Mouse (Mus musculus): ENCODE measurements around the gene Jak3. TPM values are rescaled to one million over a fixed set of nuclear protein-coding genes. Genes with fewer than 3 reads are reported as not detected.

The Jak3 gene
- total RNA-seq (2021) (10 to 100 TPM in 1 of 2 experiments, 1 to 10 TPM in 1; 9.4 to 19.0 TPM), polyA plus RNA-seq (2012; rRNA removed) (32.3 and 44.2 TPM in 2 replicates)
- long read RNA-seq, full-length matches to known transcripts: 13 of 26 reads
- long read RNA-seq, partial matches to known transcripts: 5 of 26 reads
- long read RNA-seq, other reads (novel, unspliced or antisense): 8 of 26 reads

- DNase-seq: peak; percentile 79
Observed at GRCm38 (mm10) chr8:71676020-71676741, at the start of gene Jak3. Jak3 (plus strand) TSS chr8:71676296.

GRCm38 (mm10) chr8:71626753-71627152 is 49.3 kb upstream of the Jak3 start:
- no peak for DNase-seq

- peak; percentile 66 for DNase-seq
Observed at GRCm38 (mm10) chr8:71627265-71628099, 48.6 kb upstream of the Jak3 start.

DNA sequence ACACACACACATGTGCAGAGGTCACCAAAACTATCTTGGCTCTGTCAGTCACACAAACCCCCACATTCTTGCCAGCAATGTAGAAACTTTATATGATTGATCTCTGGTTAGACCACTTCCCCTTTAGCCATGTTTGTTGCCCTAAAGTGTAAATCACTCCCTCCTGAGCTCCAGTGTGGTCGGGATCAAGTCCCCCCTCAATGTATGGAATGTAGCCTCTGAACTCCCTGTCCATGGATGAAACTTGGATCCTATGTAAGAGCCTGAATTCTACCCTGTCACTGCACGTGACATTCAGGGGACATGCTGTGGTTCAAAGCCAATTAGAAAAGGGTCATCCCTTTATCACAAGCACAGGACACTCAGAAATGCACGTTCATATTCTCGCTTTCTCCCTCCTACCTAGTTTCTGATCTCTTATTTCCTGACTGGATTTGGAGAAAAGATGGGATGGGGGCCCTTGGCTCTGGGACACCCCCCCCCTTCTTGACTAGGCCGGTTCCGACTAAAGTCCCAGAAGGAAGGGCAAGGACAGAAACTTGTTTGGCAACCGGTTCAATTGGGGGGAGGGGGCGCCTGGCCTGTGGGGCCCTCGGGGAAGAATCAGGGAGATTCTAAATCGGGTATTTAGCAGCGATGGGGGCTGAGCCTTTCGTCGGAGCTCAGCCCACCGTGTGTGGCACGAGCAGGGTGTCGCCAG is 47.5 kb upstream of the Jak3 start:
- no peak for DNase-seq

DNA sequence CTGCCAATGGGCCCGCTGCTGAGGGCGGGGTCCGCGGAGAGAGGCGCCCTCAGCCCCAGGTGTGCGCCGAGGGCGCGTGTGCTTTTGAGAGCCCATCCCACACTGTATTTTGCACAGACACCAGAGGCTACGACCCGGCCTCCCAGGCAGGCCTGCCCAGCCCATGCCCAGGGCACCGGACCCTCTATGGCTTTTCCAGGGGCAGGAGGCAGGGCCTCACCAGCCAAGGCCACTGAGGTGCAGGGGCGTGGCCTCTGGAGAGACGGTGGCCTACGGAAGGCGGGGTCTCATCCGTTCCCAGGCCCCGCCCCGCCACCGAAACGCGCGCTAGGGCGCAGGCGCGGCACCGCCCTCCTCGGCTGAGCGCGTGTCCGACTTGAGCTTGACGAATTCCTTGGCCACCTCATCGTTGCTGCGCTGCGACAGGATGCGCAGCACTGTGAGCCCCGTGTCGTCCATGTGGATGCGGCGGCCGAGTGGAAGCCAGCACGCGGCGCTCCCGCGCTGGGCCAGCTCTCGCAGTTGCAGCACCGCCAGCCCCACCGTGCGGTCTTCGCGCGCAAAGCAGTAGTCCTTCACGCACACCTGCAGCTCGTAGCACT is 46.9 kb upstream of the Jak3 start:
- DNase-seq: peak; percentile 99

GRCm38 (mm10) chr8:71629781-71630212 is 46.3 kb upstream of the Jak3 start:
- peak; percentile 81 for DNase-seq

DNA sequence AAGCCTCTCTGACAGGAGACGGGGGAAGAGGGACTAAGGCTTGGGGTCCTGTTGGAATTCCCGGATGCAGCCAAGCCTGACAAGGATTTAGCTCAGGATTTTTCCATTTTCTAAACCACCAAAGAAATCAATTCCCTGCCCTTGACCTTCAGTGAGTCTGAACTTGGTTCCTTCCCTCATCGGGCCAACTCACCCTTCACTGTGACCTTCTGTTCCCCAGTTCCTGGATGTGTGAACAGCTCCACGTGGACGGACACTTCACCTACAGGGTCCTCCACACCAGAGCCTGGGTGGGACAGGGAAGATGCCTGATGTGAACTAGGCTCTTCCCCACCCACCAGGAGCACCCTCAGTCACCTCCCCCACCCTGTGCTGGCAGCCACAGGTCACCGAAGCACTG is 45.3 kb upstream of the Jak3 start:
- DNase-seq: peak; percentile 36

DNA sequence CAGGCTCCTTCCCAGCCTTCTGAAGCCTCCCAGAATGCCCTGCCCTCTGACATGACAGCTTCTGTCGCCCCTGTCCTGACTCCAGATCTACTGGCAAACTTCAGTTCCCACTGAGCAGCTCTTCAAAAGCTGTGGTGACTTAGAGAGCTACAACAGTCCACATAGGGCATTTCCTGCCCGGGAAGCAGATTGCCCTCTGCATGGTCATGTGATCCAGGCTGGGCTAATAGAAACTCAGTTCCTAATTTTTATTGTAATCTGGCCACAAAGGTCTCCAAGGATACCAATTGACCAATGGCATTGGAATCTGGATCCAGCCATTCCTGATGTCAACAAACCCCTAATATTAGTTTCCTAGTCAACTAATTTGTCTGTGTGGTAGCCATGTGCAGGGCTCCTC is 44.2 kb upstream of the Jak3 start:
- no peak for DNase-seq

DNA sequence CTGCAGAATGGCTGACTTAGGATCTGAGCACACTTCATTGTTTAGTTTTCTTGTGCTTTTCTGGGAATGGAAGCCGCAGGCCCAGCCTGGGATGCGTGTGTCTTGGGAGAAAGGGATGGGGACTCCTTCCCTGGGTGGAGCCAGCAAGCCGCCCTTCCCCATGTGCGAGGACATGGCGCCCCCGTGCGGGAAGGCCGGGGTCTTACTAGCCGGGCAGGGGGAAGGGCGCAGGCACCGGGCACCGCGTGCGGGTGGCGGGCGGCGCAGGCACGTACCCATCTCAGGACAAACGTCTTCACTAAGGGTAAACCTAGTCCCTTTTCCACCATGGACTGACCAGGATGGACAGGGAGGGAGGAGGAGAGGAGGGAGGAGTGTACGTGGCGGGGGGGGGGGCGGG is 42.9 kb upstream of the Jak3 start:
- peak; percentile 81 for DNase-seq

- peak; percentile 86 for DNase-seq
Observed at GRCm38 (mm10) chr8:71633981-71634667, 42.0 kb upstream of the Jak3 start.

GRCm38 (mm10) chr8:71637149-71638095 is 38.7 kb upstream of the Jak3 start:
- DNase-seq: no peak

DNA sequence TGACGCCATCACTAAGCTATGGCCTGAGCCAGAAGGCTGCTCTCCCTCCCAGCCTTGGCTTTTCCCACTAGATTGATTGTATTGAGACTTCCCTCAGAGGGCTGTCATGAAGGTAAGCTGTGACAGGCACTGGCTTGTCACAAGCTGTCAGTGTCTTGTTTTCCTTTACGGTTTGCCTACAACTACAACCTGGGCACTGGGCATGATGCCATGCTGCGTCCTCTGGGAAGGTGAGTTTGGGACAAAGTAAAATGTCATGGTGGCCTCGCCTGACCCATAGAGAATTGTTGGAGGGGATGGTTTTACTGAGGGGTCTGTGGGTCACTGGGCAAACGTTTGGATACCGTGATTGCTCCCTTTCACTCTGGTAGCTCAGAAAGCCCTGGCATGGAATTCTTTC is 37.8 kb upstream of the Jak3 start:
- DNase-seq: no peak

- no peak for DNase-seq
Observed at GRCm38 (mm10) chr8:71639318-71639717, 36.8 kb upstream of the Jak3 start.

GRCm38 (mm10) chr8:71645510-71645909 is 30.6 kb upstream of the Jak3 start:
- DNase-seq: no peak

DNA sequence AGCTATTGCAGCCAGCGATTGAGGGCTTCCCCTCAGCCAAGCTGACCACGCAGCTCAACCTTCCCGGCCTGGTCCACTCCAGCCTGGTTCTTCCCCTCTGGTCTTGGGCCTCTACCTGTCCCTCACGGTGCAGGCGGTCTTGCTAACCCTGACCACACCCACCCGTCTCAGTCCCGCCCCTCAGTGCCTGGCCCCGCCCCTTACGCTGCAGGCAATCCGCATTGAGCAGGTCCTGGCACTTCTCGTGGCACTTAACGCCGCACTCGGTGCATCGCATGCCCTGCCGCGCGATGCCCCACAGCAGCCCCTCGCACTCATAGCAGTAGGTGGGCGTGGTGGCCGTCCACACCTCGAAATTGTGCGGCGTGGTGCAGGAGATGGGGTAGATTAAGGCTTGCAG is 21.5 kb upstream of the Jak3 start:
- no peak for DNase-seq

- DNase-seq: no peak
Observed at GRCm38 (mm10) chr8:71657816-71658215, 18.3 kb upstream of the Jak3 start.

- no peak for DNase-seq
Observed at GRCm38 (mm10) chr8:71658515-71659049, 17.5 kb upstream of the Jak3 start.

- DNase-seq: no peak
Observed at GRCm38 (mm10) chr8:71659751-71660150, 16.3 kb upstream of the Jak3 start.

DNA sequence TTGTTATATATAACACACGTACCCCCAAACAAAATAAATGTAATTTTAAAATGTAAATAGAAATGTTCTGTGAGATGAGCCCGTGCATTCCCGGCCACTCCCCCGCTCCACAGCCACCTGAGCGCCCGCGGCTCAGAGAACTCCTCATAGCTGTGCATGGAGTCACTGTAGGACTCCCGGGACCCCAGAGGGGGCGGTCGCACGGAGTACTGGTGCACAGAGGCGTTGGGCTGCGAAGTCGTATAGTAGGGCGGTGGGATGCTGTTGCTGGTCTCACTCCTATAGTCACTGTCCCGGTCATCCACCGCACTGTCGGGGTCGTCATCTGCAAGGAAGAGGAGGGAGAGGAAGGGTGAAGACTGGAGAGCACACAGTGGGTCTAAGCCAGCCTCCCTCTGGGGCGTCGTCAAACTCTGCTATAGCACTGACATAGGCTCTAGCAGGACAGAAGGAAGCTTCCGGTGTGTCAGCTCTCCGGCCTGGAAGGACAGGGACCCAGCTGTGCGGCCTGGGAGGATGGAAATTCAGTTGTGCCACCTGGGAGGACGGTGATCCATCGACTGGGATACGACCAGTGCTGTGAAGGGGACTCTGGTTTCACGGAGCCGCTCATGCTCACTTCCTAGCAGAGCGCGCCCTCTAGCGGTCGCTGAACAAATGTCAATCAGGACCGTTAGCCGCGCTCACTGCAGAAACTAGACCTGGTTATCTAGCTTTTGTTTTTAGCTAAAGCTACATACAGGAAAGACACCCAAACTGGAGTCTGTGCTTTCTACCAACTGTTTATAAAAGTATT is 15.6 kb upstream of the Jak3 start:
- DNase-seq: peak; percentile 87
